Mouse (Mus musculus) hindbrain, embryonic 14.5 days (tissue): ENCODE results near the gene Olfr1511. TPM values are rescaled to one million over a fixed set of nuclear protein-coding genes. Genes with fewer than 3 reads are reported as not detected.

ENCODE experiments used
- polyA plus RNA-seq: library from polyadenylated mRNA; unstranded; fragments of >200 nt; fragmentation: Nextera tagmentation; extraction: Ambion mirVana; gene quantifications from 2 replicates; pipeline ENCODE4 v1.2.1, GENCODE M21; 2014

Olfr1511 gene
- polyA plus RNA-seq, 1 experiment from 2014 or later, result 0.17 TPM

Other genes with a start within 250 kb of the Olfr1511 start
- 50.2 and 53.3 TPM in 2 replicates for gene Supt16, start 200.0 kb downstream of the Olfr1511 start, polyA plus RNA-seq
- 47.3 and 52.3 TPM in 2 replicates for gene Chd8, start 139.6 kb downstream of the Olfr1511 start, polyA plus RNA-seq
- gene Tox4, start 118.2 kb downstream of the Olfr1511 start, polyA plus RNA-seq, result 55.7 and 56.6 TPM in 2 replicates
- gene Rab2b, start 117.8 kb downstream of the Olfr1511 start, polyA plus RNA-seq, result 58.2 and 60.4 TPM in 2 replicates
- 37.1 and 37.8 TPM in 2 replicates for gene Mettl3, start 92.3 kb downstream of the Olfr1511 start, polyA plus RNA-seq
- gene Sall2, start 68.6 kb downstream of the Olfr1511 start, polyA plus RNA-seq, result 47.5 and 50.0 TPM in 2 replicates
- gene Olfr1513, start 41.0 kb downstream of the Olfr1511 start, polyA plus RNA-seq, result not detected in 2 replicates
- gene Olfr1512, start 18.2 kb downstream of the Olfr1511 start, polyA plus RNA-seq, result not detected in 2 replicates
- not detected in 2 replicates for gene Olfr1510, start 17.0 kb upstream of the Olfr1511 start, polyA plus RNA-seq
- not detected in 2 replicates for gene Olfr1509, start 45.6 kb upstream of the Olfr1511 start, polyA plus RNA-seq
- 0.04 TPM in 1 of 2 replicates, not detected in the other for gene Olfr1508, start 70.1 kb upstream of the Olfr1511 start, polyA plus RNA-seq
- not detected in 2 replicates for gene Olfr1507, start 98.4 kb upstream of the Olfr1511 start, polyA plus RNA-seq